Mouse (Mus musculus): Measurements from ENCODE around the gene Eif2b1. TPM values are rescaled to one million over a fixed set of nuclear protein-coding genes. Genes with fewer than 3 reads are reported as not detected.

Gene Eif2b1
- polyA plus RNA-seq, 1 experiment from 2014 or later = 73.4 TPM

DNA sequence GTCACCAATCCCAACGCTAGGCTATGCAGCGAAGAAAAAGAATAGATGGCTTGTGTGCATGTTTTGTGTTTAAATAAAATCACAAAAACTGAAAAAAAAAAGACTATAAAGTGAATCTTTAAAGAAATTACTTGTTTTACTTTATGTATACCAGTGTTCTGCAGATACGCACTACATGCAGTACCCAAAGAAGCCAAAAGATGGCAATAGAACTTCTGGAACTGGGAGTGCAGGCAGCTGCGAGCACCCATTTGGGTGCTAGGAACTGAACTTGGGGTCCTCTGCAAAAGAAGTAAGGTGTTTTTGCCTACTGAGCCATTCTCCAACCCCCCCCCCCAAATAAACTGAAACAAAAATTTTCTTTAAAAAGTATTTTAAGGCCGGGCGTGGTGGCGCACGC is 55.9 kb downstream of the Eif2b1 start:
- H3K36me3 ChIP-seq (ENCODE audit: insufficient read depth, low read length) = peaks cover 28% of the 10 kb centered on the region
- H3K27ac ChIP-seq (ENCODE audit: low read length) = no peak overlapping the region
- peaks cover under 1% of the 10 kb centered on the region; the same call in 1 of the 2 replicates for H3K4me1 ChIP-seq (ENCODE audit: insufficient read depth, low read length)
- 99% methylated on average over 8 of the region's 8 CpGs for WGBS
- H3K4me3 ChIP-seq (ENCODE audit: low read length) = no peak overlapping the region
- peaks cover 4% of the 10 kb centered on the region; the same call in 1 of the 2 replicates for H3K9me3 ChIP-seq (ENCODE audit: low read length)
- no peak overlapping the region for H3K4me2 ChIP-seq (replicated peaks; ENCODE audit: low read depth, low read length)
- no peaks in the 10 kb centered on the region for H3K27me3 ChIP-seq (ENCODE audit: insufficient read depth, low read length)
- H3K9ac ChIP-seq (replicated peaks; ENCODE audit: low read length) = no peak overlapping the region
- ATAC-seq (ENCODE audit: low FRiP score, low TSS enrichment) = no peak

DNA sequence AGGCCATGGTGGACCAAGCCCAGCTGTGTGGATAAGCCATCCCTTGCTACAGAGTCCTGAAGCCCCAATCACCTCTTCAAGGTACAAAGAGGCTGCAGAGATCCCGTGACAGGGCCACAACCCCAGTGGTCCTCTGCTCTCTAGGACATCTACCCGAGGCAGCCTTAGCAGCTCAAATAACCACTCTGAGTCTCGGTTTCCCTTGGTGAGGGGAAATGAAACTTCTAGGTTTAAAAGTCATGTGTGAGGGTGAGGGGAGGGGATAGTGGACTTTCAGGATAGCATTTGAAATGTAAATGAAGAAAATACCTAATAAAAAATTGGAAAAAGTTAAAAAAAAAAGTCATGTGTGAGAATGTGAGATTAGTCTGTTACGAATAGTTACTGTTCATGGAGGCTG is 57.3 kb downstream of the Eif2b1 start:
- Histone ChIP-seq H3K4me3 (ENCODE audit: low read length) (no peak overlapping the region), H3K27ac (ENCODE audit: low read length) (no peak overlapping the region), H3K4me2 (replicated peaks; ENCODE audit: low read depth, low read length) (no peak overlapping the region), H3K4me1 (ENCODE audit: insufficient read depth, low read length) (no peaks in the 10 kb centered on the region), H3K9me3 (ENCODE audit: low read length) (peaks cover 4% of the 10 kb centered on the region; the same call in 1 of the 2 replicates), H3K27me3 (ENCODE audit: insufficient read depth, low read length) (no peaks in the 10 kb centered on the region), H3K9ac (replicated peaks; ENCODE audit: low read length) (no peak overlapping the region), H3K36me3 (ENCODE audit: insufficient read depth, low read length) (peaks cover 37% of the 10 kb centered on the region)
- 68% methylated on average over 4 of the region's 4 CpGs for WGBS
- no peak for ATAC-seq (ENCODE audit: low FRiP score, low TSS enrichment)

Other genes starting within 250 kb of the Eif2b1 start
- gene Cdk2ap1, start 216.0 kb downstream of the Eif2b1 start, polyA plus RNA-seq (2015; fragmentation: Nextera tagmentation; extraction: Ambion mirVana) = 28.4 and 29.9 TPM in 2 replicates
- 72.7 and 94.8 TPM in 2 replicates for gene Sbno1, start 153.1 kb downstream of the Eif2b1 start, polyA plus RNA-seq (2015; fragmentation: Nextera tagmentation; extraction: Ambion mirVana)
- gene Kmt5a, start 139.2 kb downstream of the Eif2b1 start, polyA plus RNA-seq (2015; fragmentation: Nextera tagmentation; extraction: Ambion mirVana) = 30.7 and 38.1 TPM in 2 replicates
- gene Rilpl2, start 100.8 kb downstream of the Eif2b1 start, polyA plus RNA-seq (2015; fragmentation: Nextera tagmentation; extraction: Ambion mirVana) = 34.7 and 36.8 TPM in 2 replicates
- gene Snrnp35, start 96.0 kb downstream of the Eif2b1 start, polyA plus RNA-seq (2015; fragmentation: Nextera tagmentation; extraction: Ambion mirVana) = 27.4 and 29.4 TPM in 2 replicates
- gene Rilpl1, start 47.7 kb downstream of the Eif2b1 start, polyA plus RNA-seq (2015; fragmentation: Nextera tagmentation; extraction: Ambion mirVana) = 21.7 and 21.9 TPM in 2 replicates
- 537 and 602 TPM in 2 replicates for gene Tmed2, start 38.4 kb downstream of the Eif2b1 start, polyA plus RNA-seq (2015; fragmentation: Nextera tagmentation; extraction: Ambion mirVana)
- gene Ddx55, start 26.3 kb downstream of the Eif2b1 start, polyA plus RNA-seq (2015; fragmentation: Nextera tagmentation; extraction: Ambion mirVana) = 13.9 and 17.2 TPM in 2 replicates
- gene Gtf2h3, start within 50 bp of the Eif2b1 start, polyA plus RNA-seq (2015; fragmentation: Nextera tagmentation; extraction: Ambion mirVana) = 67.9 and 73.8 TPM in 2 replicates
- gene Atp6v0a2, start 49.4 kb upstream of the Eif2b1 start, polyA plus RNA-seq (2015; fragmentation: Nextera tagmentation; extraction: Ambion mirVana) = 47.1 and 48.6 TPM in 2 replicates
- gene Dnah10, start 146.0 kb upstream of the Eif2b1 start, polyA plus RNA-seq (2015; fragmentation: Nextera tagmentation; extraction: Ambion mirVana) = 0.12 and 0.15 TPM in 2 replicates

All from kidney, embryonic 16.5 days (tissue).